Mouse (Mus musculus) forebrain, embryonic 14.5 days (tissue): Measurements from ENCODE around the gene Apon. TPM values are rescaled to one million over a fixed set of nuclear protein-coding genes. Genes with fewer than 3 reads are reported as not detected.
A peak's percentile ranks its signal among the peaks of the same experiment; 100 is the strongest.

Experiments
- ATAC-seq: fragments of 200-750 bp; cut with Nextera tagmentation; 2 replicates; pipeline ENCODE4 v1.8.0; 2017; ENCODE audit warnings: mild to moderate bottlenecking, moderate library complexity
- DNase-seq: peaks from one replicate; pipeline ENCODE4 v3.0.0-alpha.2; 2015; ENCODE audit warnings: low spot score
- H3K27ac ChIP-seq: fragments of 300-500 bp; sonication (generic); 2 replicates; pipeline ENCODE4 v1.5.1; 2014; ENCODE audit warnings: low read depth, mild to moderate bottlenecking, control low read depth, low read length, moderate library complexity
- H3K27me3 ChIP-seq: fragments of 300-500 bp; sonication (generic); replicated peaks from 2 replicates; pipeline ENCODE4 v1.6.1; 2014; ENCODE audit warnings: low read length, control low read depth, mixed read lengths; ENCODE audit not compliant: control insufficient read depth, insufficient read depth
- H3K36me3 ChIP-seq: fragments of 300-500 bp; sonication (generic); 2 replicates; pipeline ENCODE4 v1.6.1; 2014; ENCODE audit warnings: low read length, control low read depth; ENCODE audit not compliant: control insufficient read depth, insufficient read depth
- H3K4me1 ChIP-seq: fragments of 300-500 bp; sonication (generic); 2 replicates; pipeline ENCODE4 v1.6.1; 2014; ENCODE audit warnings: antibody characterized with exemption, low read length, control low read depth; ENCODE audit not compliant: control insufficient read depth, insufficient read depth
- H3K4me2 ChIP-seq: fragments of 300-500 bp; sonication (generic); 2 replicates; pipeline ENCODE4 v1.6.1; 2014; ENCODE audit warnings: mild to moderate bottlenecking, control low read depth, low read length
- H3K4me3 ChIP-seq: fragments of 300-500 bp; sonication (generic); 2 replicates; pipeline ENCODE4 v1.5.1; 2014; ENCODE audit warnings: low read depth, low read length, control low read depth
- H3K9ac ChIP-seq: fragments of 300-500 bp; sonication (generic); 2 replicates; pipeline ENCODE4 v1.6.1; 2014; ENCODE audit warnings: mild to moderate bottlenecking, low read length, control low read depth, moderate library complexity
- H3K9me3 ChIP-seq: fragments of 300-500 bp; sonication (generic); replicated peaks from 2 replicates; pipeline ENCODE4 v1.6.1; 2016; ENCODE audit warnings: low read length, control low read depth, mixed read lengths; ENCODE audit not compliant: control insufficient read depth
- WGBS: fragments of 180-500 bp; shearing (Covaris S2); extraction: QIAGEN DNeasy Blood & Tissue Kit; methylation state at CpG from one replicate; pipeline ENCODE4 v1.1.7; 2014; 5-methylcytosine and 5-hydroxymethylcytosine counted together
- polyA plus RNA-seq: library from polyadenylated mRNA; unstranded; fragments of >200 nt; fragmentation: Nextera tagmentation; extraction: Ambion mirVana; gene quantifications from 2 replicates; pipeline ENCODE4 v1.2.1, GENCODE M21; 2014

Apon gene
- polyA plus RNA-seq, 1 experiment from 2014 or later, result not detected

DNA sequence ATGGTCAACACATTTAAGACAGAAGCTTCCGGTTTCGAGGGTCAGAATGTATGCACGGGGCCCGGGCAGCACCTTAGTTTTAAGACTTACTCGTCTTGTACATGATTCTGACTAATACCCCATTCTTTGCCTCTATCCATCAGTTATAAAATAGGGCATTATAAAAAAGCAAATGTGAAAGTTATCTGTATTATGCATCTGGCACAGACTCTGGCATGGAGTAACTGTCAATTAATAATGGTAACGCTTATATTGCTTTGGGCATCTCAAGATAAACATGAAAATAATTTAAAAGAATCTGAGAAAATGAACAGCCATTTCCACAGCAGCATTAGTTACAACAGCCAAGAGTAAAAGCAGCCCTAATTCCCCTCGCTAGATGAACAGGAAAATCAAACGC lies 25.9 kb upstream of the Apon start:
- Histone ChIP-seq H3K4me3 (no peak overlapping the region), H3K27me3 (no peaks in the 10 kb centered on the region), H3K4me2 (no peak overlapping the region), H3K27ac (no peak overlapping the region), H3K36me3 (no peaks in the 10 kb centered on the region), H3K4me1 (no peaks in the 10 kb centered on the region), H3K9ac (no peak overlapping the region), H3K9me3 (no peaks in the 10 kb centered on the region)
- 93% methylated on average over 8 of the region's 8 CpGs for WGBS
- ATAC-seq (no peak), DNase-seq (no peak)

GRCm38 (mm10) chr10:128230582-128230981 lies 23.3 kb upstream of the Apon start:
- H3K27me3 ChIP-seq, result no peaks in the 10 kb centered on the region
- ATAC-seq (no peak), DNase-seq (no peak)
- no peak overlapping the region for H3K4me2 ChIP-seq
- H3K4me1 ChIP-seq, result no peaks in the 10 kb centered on the region
- no peak overlapping the region for H3K9ac ChIP-seq
- H3K36me3 ChIP-seq, result no peaks in the 10 kb centered on the region
- WGBS, result 84% methylated on average over 12 of the region's 12 CpGs
- H3K4me3 ChIP-seq, result no peak overlapping the region
- H3K27ac ChIP-seq, result no peak overlapping the region
- no peaks in the 10 kb centered on the region for H3K9me3 ChIP-seq

DNA sequence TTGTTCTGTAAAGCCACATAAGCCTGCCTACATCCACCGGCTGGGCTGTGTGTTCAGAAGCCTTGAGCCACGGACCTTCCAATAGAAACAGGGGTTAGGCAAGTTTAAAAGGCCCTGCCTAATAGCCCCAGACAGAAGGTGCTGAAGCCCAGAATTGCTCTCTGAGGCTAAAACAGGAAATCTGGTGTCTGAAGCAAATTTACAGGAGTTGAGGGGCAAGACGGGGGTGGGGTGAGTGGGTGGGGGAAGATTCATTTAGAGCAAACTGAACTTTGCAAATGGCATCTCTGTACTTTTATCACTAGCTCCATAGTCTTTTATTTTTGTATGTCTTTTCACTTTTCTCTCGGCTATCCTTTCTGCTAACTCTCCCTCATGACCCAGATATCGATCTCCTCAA lies 22.8 kb upstream of the Apon start:
- DNase-seq (no peak), ATAC-seq (no peak)
- H3K36me3 ChIP-seq, result no peaks in the 10 kb centered on the region
- H3K4me3 ChIP-seq, result peak overlapping the region; percentile 74
- no peaks in the 10 kb centered on the region for H3K4me1 ChIP-seq
- no peaks in the 10 kb centered on the region for H3K27me3 ChIP-seq
- WGBS, result 15% methylated on average over 5 of the region's 5 CpGs
- no peaks in the 10 kb centered on the region for H3K9me3 ChIP-seq
- H3K4me2 ChIP-seq, result peak overlapping the region; percentile 67
- no peak overlapping the region for H3K27ac ChIP-seq
- H3K9ac ChIP-seq, result peak overlapping the region; percentile 76; the same call in 1 of the 2 replicates

DNA sequence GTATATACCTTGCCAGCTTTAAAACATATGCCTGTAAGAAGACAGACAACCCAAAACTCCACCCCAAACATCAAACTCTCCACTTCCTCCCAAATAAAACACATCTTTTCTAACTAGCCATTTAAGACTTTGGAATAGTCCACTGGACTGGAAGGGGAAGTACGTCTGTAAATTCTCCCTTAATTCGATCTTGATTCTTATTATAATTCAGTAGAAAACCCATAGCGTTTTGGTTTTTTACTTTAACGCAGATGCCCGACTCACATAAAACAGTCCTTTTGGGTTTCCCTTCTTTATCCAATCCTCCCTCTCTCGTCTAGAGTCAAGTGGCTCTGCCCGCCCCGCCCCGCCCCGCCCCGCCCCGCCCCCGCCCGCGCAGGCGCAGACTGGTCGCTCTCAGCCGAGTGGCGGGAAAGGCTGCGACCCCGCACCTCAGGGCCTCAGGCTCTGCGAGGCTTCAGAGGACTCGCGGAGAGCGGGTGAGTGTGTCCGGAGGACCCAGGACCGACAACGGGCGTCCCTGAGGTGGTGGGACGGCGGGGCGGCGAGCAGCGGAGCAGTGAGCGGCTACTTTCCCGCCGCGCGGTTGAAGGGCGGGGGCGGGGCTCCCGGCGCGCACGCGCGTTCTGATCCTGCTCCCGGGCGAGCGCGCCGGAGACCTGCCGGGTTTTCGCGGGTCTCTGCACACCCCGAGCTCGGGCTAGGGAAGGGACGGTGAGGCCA lies 22.0 kb upstream of the Apon start, which contains the start of gene Timeless:
TSS of gene Timeless (plus strand) at position 369 of the 723 bp plus-strand sequence.
- H3K4me2 ChIP-seq, result peak within 1 kb of the TSS; percentile 67
- H3K9me3 ChIP-seq, result no peaks in the 10 kb centered on the region
- H3K9ac ChIP-seq, result peak within 1 kb of the TSS; percentile 76
- ATAC-seq (peak; percentile 94), DNase-seq (peak; percentile 84)
- H3K36me3 ChIP-seq, result no peaks in the 10 kb centered on the region
- no peaks in the 10 kb centered on the region for H3K27me3 ChIP-seq
- H3K4me1 ChIP-seq, result no peaks in the 10 kb centered on the region
- peak within 1 kb of the TSS; percentile 74 for H3K4me3 ChIP-seq
- under 1% methylated on average over 48 of the region's 58 CpGs for WGBS
- H3K27ac ChIP-seq, result peak within 1 kb of the TSS; percentile 84

GRCm38 (mm10) chr10:128232420-128232985 lies 21.4 kb upstream of the Apon start:
- DNase-seq (peak; percentile 92), ATAC-seq (peak; percentile 27)
- H3K27me3 ChIP-seq, result no peaks in the 10 kb centered on the region
- H3K36me3 ChIP-seq, result no peaks in the 10 kb centered on the region
- H3K4me1 ChIP-seq, result no peaks in the 10 kb centered on the region
- H3K4me3 ChIP-seq, result peak overlapping the region; percentile 74
- peak overlapping the region; percentile 84 for H3K27ac ChIP-seq
- no peaks in the 10 kb centered on the region for H3K9me3 ChIP-seq
- H3K9ac ChIP-seq, result peak overlapping the region; percentile 76
- H3K4me2 ChIP-seq, result peak overlapping the region; percentile 67
- under 1% methylated on average over 14 of the region's 14 CpGs for WGBS

DNA sequence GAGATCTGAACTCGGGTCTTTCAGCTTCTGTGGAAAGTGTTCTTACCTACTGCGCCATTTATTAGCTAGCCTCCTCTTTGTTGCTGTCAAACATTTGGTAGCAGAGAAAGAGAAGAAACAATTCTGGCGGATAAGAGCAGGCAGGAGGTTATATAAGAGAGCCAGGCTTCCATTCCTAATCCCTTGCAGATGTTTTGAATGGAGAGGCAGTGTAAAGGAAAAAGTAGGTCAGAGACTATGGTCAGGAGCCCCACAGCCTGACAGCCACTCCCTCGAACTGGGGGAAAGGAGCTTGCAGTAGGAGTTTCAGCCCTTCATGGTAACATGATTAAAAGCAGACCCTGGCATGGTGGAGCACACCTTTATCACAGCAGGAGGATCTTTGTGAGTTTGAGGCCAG lies 17.6 kb upstream of the Apon start:
- Histone ChIP-seq H3K4me3 (no peak overlapping the region), H3K9me3 (no peaks in the 10 kb centered on the region), H3K4me1 (no peaks in the 10 kb centered on the region), H3K27ac (no peak overlapping the region), H3K4me2 (no peak overlapping the region), H3K27me3 (no peaks in the 10 kb centered on the region), H3K9ac (no peak overlapping the region), H3K36me3 (peaks cover 14% of the 10 kb centered on the region)
- ATAC-seq (no peak), DNase-seq (no peak)
- WGBS, result 50% methylated on average over 4 of the region's 4 CpGs

GRCm38 (mm10) chr10:128237807-128238480 lies 16.0 kb upstream of the Apon start:
- Histone ChIP-seq H3K27me3 (no peaks in the 10 kb centered on the region), H3K36me3 (peaks cover 28% of the 10 kb centered on the region), H3K4me3 (no peak overlapping the region), H3K4me2 (no peak overlapping the region), H3K27ac (no peak overlapping the region), H3K9ac (no peak overlapping the region), H3K4me1 (no peaks in the 10 kb centered on the region), H3K9me3 (no peaks in the 10 kb centered on the region)
- WGBS, result 62% methylated on average over 15 of the region's 15 CpGs
- ATAC-seq (no peak), DNase-seq (peak; percentile 19)

DNA sequence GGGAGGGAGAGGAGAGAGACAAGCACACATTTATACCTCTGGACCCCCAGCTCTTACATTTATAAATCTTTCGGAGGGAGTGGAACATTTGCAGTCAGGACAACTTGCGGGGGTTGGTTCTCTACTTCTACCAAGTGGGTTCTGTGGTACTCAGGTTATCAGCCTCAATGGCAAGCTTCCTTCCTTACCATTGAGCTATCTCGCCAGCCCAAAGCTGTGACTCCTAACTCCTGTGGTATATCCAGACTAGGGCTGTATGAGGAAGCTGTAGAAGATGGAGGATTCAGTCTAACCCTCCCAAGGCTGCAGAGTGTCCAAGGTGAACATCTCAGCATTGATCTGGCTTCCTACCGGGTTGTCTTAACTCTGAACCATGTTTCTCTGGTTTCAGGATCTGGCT lies 14.8 kb upstream of the Apon start:
- Histone ChIP-seq H3K27ac (no peak overlapping the region), H3K4me2 (no peak overlapping the region), H3K4me3 (no peak overlapping the region), H3K9ac (no peak overlapping the region), H3K9me3 (no peaks in the 10 kb centered on the region), H3K36me3 (peaks cover 38% of the 10 kb centered on the region), H3K4me1 (no peaks in the 10 kb centered on the region), H3K27me3 (no peaks in the 10 kb centered on the region)
- ATAC-seq (no peak), DNase-seq (no peak)
- WGBS, result 93% methylated on average over 4 of the region's 4 CpGs

- DNase-seq, result no peak
- Histone ChIP-seq H3K4me3 (no peak overlapping the region), H3K4me2 (no peak overlapping the region), H3K4me1 (no peaks in the 10 kb centered on the region), H3K27ac (no peak overlapping the region), H3K9me3 (no peaks in the 10 kb centered on the region), H3K36me3 (peaks cover 48% of the 10 kb centered on the region), H3K27me3 (no peaks in the 10 kb centered on the region), H3K9ac (no peak overlapping the region)
- WGBS, result 95% methylated on average over 18 of the region's 18 CpGs
- ATAC-seq, result no peak
Observed at GRCm38 (mm10) chr10:128240131-128240530, 13.8 kb upstream of the Apon start.
